Mouse (Mus musculus) forebrain, embryonic 14.5 days (tissue): ENCODE results near the gene Umodl1. TPM values are rescaled to one million over a fixed set of nuclear protein-coding genes. Genes with fewer than 3 reads are reported as not detected.

Experiments
- ATAC-seq: fragments of 200-750 bp; cut with Nextera tagmentation; 2 replicates; pipeline ENCODE4 v1.8.0; 2017; ENCODE audit warnings: mild to moderate bottlenecking, moderate library complexity
- DNase-seq: peaks from one replicate; pipeline ENCODE4 v3.0.0-alpha.2; 2015; ENCODE audit warnings: low spot score
- H3K27ac ChIP-seq: fragments of 300-500 bp; sonication (generic); 2 replicates; pipeline ENCODE4 v1.5.1; 2014; ENCODE audit warnings: low read depth, mild to moderate bottlenecking, control low read depth, low read length, moderate library complexity
- H3K27me3 ChIP-seq: fragments of 300-500 bp; sonication (generic); replicated peaks from 2 replicates; pipeline ENCODE4 v1.6.1; 2014; ENCODE audit warnings: low read length, control low read depth, mixed read lengths; ENCODE audit not compliant: control insufficient read depth, insufficient read depth
- H3K36me3 ChIP-seq: fragments of 300-500 bp; sonication (generic); 2 replicates; pipeline ENCODE4 v1.6.1; 2014; ENCODE audit warnings: low read length, control low read depth; ENCODE audit not compliant: control insufficient read depth, insufficient read depth
- H3K4me1 ChIP-seq: fragments of 300-500 bp; sonication (generic); 2 replicates; pipeline ENCODE4 v1.6.1; 2014; ENCODE audit warnings: antibody characterized with exemption, low read length, control low read depth; ENCODE audit not compliant: control insufficient read depth, insufficient read depth
- H3K4me2 ChIP-seq: fragments of 300-500 bp; sonication (generic); 2 replicates; pipeline ENCODE4 v1.6.1; 2014; ENCODE audit warnings: mild to moderate bottlenecking, control low read depth, low read length
- H3K4me3 ChIP-seq: fragments of 300-500 bp; sonication (generic); 2 replicates; pipeline ENCODE4 v1.5.1; 2014; ENCODE audit warnings: low read depth, low read length, control low read depth
- H3K9ac ChIP-seq: fragments of 300-500 bp; sonication (generic); 2 replicates; pipeline ENCODE4 v1.6.1; 2014; ENCODE audit warnings: mild to moderate bottlenecking, low read length, control low read depth, moderate library complexity
- H3K9me3 ChIP-seq: fragments of 300-500 bp; sonication (generic); replicated peaks from 2 replicates; pipeline ENCODE4 v1.6.1; 2016; ENCODE audit warnings: low read length, control low read depth, mixed read lengths; ENCODE audit not compliant: control insufficient read depth
- WGBS: fragments of 180-500 bp; shearing (Covaris S2); extraction: QIAGEN DNeasy Blood & Tissue Kit; methylation state at CpG from one replicate; pipeline ENCODE4 v1.1.7; 2014; 5-methylcytosine and 5-hydroxymethylcytosine counted together
- polyA plus RNA-seq: library from polyadenylated mRNA; unstranded; fragments of >200 nt; fragmentation: Nextera tagmentation; extraction: Ambion mirVana; gene quantifications from 2 replicates; pipeline ENCODE4 v1.2.1, GENCODE M21; 2014

Gene Umodl1
- polyA plus RNA-seq, 1 experiment from 2014 or later, result 0.04 TPM

GRCm38 (mm10) chr17:30973332-30973731 lies 18.9 kb downstream of the Umodl1 start:
- no peak for DNase-seq
- WGBS, result 73% methylated on average over 6 of the region's 6 CpGs

GRCm38 (mm10) chr17:30977290-30977689 lies 22.9 kb downstream of the Umodl1 start:
- Histone ChIP-seq H3K4me1 (no peaks in the 10 kb centered on the region), H3K36me3 (no peaks in the 10 kb centered on the region), H3K4me3 (no peak overlapping the region), H3K27me3 (no peaks in the 10 kb centered on the region), H3K4me2 (no peak overlapping the region), H3K9me3 (no peaks in the 10 kb centered on the region), H3K9ac (no peak overlapping the region), H3K27ac (no peak overlapping the region)
- DNase-seq, result peak; percentile 21
- no peak for ATAC-seq
- 65% methylated on average over 2 of the region's 2 CpGs for WGBS

More at GRCm38 (mm10) chr17:30973332-30973731, 18.9 kb downstream of the Umodl1 start:
- no peak overlapping the region for H3K4me3 ChIP-seq
- H3K36me3 ChIP-seq, result no peaks in the 10 kb centered on the region
- H3K9ac ChIP-seq, result no peak overlapping the region
- no peaks in the 10 kb centered on the region for H3K9me3 ChIP-seq
- no peak overlapping the region for H3K4me2 ChIP-seq
- no peak overlapping the region for H3K27ac ChIP-seq
- ATAC-seq, result no peak
- H3K4me1 ChIP-seq, result no peaks in the 10 kb centered on the region
- H3K27me3 ChIP-seq, result no peaks in the 10 kb centered on the region

- DNase-seq (no peak), ATAC-seq (no peak)
- Histone ChIP-seq H3K4me2 (no peak overlapping the region), H3K36me3 (no peaks in the 10 kb centered on the region), H3K27ac (no peak overlapping the region), H3K4me3 (no peak overlapping the region), H3K27me3 (no peaks in the 10 kb centered on the region), H3K9me3 (no peaks in the 10 kb centered on the region), H3K9ac (no peak overlapping the region), H3K4me1 (no peaks in the 10 kb centered on the region)
- 81% methylated on average over 10 of the region's 10 CpGs for WGBS
Observed at GRCm38 (mm10) chr17:30978556-30978955, 24.1 kb downstream of the Umodl1 start.

GRCm38 (mm10) chr17:30983521-30983920 lies 29.1 kb downstream of the Umodl1 start:
- H3K4me2 ChIP-seq, result no peak overlapping the region
- no peaks in the 10 kb centered on the region for H3K36me3 ChIP-seq
- no peaks in the 10 kb centered on the region for H3K9me3 ChIP-seq
- 78% methylated on average over 4 of the region's 4 CpGs for WGBS
- no peak overlapping the region for H3K27ac ChIP-seq
- H3K4me1 ChIP-seq, result no peaks in the 10 kb centered on the region
- H3K9ac ChIP-seq, result no peak overlapping the region
- no peak for ATAC-seq
- H3K4me3 ChIP-seq, result no peak overlapping the region
- H3K27me3 ChIP-seq, result no peaks in the 10 kb centered on the region
- DNase-seq, result no peak

- ATAC-seq, result no peak
- Histone ChIP-seq H3K27me3 (no peaks in the 10 kb centered on the region), H3K4me3 (no peak overlapping the region), H3K4me1 (no peaks in the 10 kb centered on the region), H3K4me2 (no peak overlapping the region), H3K27ac (no peak overlapping the region), H3K9ac (no peak overlapping the region), H3K9me3 (no peaks in the 10 kb centered on the region), H3K36me3 (no peaks in the 10 kb centered on the region)
- 79% methylated on average over 10 of the region's 10 CpGs for WGBS
- DNase-seq, result peak; percentile 76
Observed at GRCm38 (mm10) chr17:30990254-30990653, 35.8 kb downstream of the Umodl1 start.

GRCm38 (mm10) chr17:30996296-30996695 lies 41.9 kb downstream of the Umodl1 start:
- no peaks in the 10 kb centered on the region for H3K36me3 ChIP-seq
- H3K9ac ChIP-seq, result no peak overlapping the region
- H3K27me3 ChIP-seq, result no peaks in the 10 kb centered on the region
- WGBS, result 86% methylated on average over 5 of the region's 5 CpGs
- no peaks in the 10 kb centered on the region for H3K9me3 ChIP-seq
- no peak for ATAC-seq
- H3K4me3 ChIP-seq, result no peak overlapping the region
- H3K27ac ChIP-seq, result no peak overlapping the region
- H3K4me1 ChIP-seq, result no peaks in the 10 kb centered on the region
- no peak overlapping the region for H3K4me2 ChIP-seq
- no peak for DNase-seq

- H3K27ac ChIP-seq, result no peak overlapping the region
- H3K36me3 ChIP-seq, result no peaks in the 10 kb centered on the region
- no peak overlapping the region for H3K4me3 ChIP-seq
- H3K9me3 ChIP-seq, result no peaks in the 10 kb centered on the region
- no peaks in the 10 kb centered on the region for H3K27me3 ChIP-seq
- ATAC-seq, result no peak
- H3K4me1 ChIP-seq, result no peaks in the 10 kb centered on the region
- H3K4me2 ChIP-seq, result no peak overlapping the region
- 25% methylated on average over 5 of the region's 5 CpGs for WGBS
- H3K9ac ChIP-seq, result no peak overlapping the region
- no peak for DNase-seq
Observed at GRCm38 (mm10) chr17:31000897-31001296, 46.5 kb downstream of the Umodl1 start.

GRCm38 (mm10) chr17:31002613-31003012 lies 48.2 kb downstream of the Umodl1 start:
- DNase-seq, result no peak
- H3K4me3 ChIP-seq, result no peak overlapping the region
- H3K27ac ChIP-seq, result no peak overlapping the region
- H3K27me3 ChIP-seq, result no peaks in the 10 kb centered on the region
- ATAC-seq, result no peak
- no peaks in the 10 kb centered on the region for H3K36me3 ChIP-seq
- H3K9me3 ChIP-seq, result no peaks in the 10 kb centered on the region
- H3K4me1 ChIP-seq, result no peaks in the 10 kb centered on the region
- WGBS, result 92% methylated on average over 5 of the region's 5 CpGs
- H3K9ac ChIP-seq, result no peak overlapping the region
- no peak overlapping the region for H3K4me2 ChIP-seq

- no peaks in the 10 kb centered on the region for H3K4me1 ChIP-seq
- no peak overlapping the region for H3K27ac ChIP-seq
- no peak overlapping the region for H3K9ac ChIP-seq
- ATAC-seq (no peak), DNase-seq (no peak)
- no peak overlapping the region for H3K4me2 ChIP-seq
- no peaks in the 10 kb centered on the region for H3K36me3 ChIP-seq
- H3K4me3 ChIP-seq, result no peak overlapping the region
- H3K27me3 ChIP-seq, result no peaks in the 10 kb centered on the region
- no peaks in the 10 kb centered on the region for H3K9me3 ChIP-seq
- WGBS, result 83% methylated on average over 2 of the region's 2 CpGs
Observed at GRCm38 (mm10) chr17:31005284-31005683, 50.8 kb downstream of the Umodl1 start.
